Mouse (Mus musculus) left cerebral cortex, postnatal 4 days (tissue): ENCODE results near the gene Gm3239. TPM values are rescaled to one million over a fixed set of nuclear protein-coding genes. Genes with fewer than 3 reads are reported as not detected.
A peak's percentile ranks its signal among the peaks of the same experiment; 100 is the strongest.
"Not testable (repeated sequence)": the region's sequence is repeated elsewhere in the genome, so short reads cannot be mapped to it uniquely, and the experiment has no call there.

Experiments
- DNase-seq: peaks from one replicate; pipeline ENCODE4 v3.0.0-alpha.2; 2022
- intact Hi-C: fragments of 180-260 bp; cut with DNase I; formaldehyde crosslinking; loops from one replicate; pipeline ENCODE4 v1.15.1; 2025
- total RNA-seq, 2 experiments: library from RNA; stranded (reverse); gene quantifications; 2 replicates each; pipeline ENCODE4 v1.2.3; 2021

The Gm3239 gene
- total RNA-seq: 1 to 10 TPM in 1 of 2 experiments, under 1 TPM in 1; 0.66 to 1.0 TPM

DNA sequence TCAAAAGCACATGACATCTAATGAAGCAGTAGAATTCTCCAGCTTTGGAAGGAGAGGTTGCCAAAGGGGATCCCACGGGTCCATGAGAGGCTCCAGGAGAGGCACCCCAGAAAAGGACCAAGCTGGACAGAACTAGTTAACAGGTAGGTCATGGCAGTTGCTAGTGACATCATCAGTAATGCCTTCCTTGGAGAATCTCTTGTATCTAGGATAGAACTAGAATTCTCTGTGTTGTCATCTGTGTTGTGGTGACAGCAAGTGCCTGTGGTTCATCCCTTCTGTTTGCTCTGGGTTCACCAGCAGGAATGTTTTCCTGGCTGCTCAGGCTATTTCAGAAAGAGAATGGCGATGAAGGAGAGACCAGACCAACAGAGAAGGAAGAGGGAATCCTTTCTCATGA is at the start of gene Gm3239:
Gene Gm3239 (plus strand): TSS at position 301 of the 400 bp plus-strand sequence.
- intact Hi-C loops, DNase-seq: not testable (repeated sequence)

DNA sequence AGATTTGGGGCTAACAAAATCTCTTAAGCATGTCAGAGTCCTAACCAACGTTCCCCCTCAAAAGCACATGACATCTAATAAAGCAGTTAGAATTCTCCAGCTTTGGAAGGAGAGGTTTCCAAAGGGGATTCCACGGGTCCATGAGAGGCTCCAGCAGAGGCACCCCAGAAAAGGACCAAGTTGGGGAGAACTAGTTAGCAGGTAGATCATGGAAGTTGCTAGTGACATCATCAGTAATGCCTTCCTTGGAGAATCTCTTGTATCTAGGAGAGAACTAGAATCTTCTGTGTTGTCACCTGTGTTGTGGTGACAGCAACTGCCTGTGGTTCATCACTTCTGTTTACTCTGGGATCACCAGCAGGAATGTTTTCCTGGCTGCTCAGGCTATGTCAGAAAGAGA is 31.9 kb upstream of the Gm3239 start, which contains the start of gene Gm8159:
Gene Gm8159 (plus strand): TSS at position 301 of the 400 bp plus-strand sequence.
- DNase-seq, intact Hi-C loops: not testable (repeated sequence)

DNA sequence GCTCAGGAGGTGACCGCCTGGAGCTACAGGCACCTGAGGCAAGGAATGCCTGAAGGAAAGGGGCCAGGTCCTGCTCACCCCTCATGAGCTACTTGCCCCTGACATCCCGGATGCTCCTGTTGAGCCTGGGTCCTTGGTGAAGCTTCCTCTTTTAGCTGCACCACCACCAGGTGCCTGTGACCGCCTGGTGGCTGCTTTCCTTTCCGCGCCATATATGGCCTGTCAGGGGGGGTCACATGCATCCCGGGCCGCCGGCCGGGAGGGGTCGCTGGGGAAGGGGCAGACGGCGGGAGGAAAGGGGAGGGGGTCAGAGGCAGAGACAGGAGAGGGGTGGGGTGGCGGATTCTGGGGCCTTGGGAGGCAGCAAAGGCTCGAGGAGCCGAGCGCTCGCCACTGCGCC is 14.7 kb upstream of the Gm3239 start:
- peak; percentile 3 for DNase-seq
- intact Hi-C loops: not testable (repeated sequence)

DNA sequence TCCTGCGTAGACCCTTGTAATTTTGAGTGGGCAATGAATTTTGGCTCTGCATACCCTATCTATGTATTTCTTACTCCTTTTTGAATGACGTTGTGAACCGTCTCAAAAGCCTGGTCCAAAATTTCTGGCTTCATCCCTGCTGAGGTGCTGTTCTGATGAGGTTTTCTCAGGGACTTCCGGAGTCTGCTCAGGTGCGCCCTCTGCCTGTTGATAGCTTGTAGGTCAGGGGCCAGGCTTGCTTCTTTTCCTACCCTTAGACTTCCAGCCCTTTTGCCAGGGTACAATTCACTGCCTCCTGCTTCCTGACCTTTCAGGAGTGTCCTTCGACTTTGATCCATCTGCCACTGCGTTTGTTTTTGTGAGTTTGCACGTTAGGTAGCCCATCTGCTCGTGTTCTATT is 13.7 kb upstream of the Gm3239 start:
- peak; percentile 47 for DNase-seq
- intact Hi-C loops: not testable (repeated sequence)

DNA sequence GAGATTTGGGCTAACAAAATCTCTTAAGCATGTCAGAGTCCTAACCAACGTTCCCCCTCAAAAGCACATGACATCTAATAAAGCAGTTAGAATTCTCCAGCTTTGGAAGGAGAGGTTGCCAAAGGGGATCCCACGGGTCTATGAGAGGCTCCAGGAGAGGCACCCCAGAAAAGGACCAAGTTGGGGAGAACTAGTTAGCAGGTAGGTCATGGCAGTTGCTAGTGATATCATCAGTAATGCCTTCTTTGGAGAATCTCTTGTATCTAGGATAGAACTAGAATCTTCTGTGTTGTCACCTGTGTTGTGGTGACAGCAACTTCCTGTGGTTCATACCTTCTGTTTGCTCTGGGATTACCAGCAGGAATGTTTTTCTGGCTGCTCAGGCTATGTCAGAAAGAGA is 44.9 kb downstream of the Gm3239 start, which contains the start of gene Gm7876:
Gene Gm7876 (plus strand): TSS at position 301 of the 400 bp plus-strand sequence.
- intact Hi-C loops, DNase-seq: not testable (repeated sequence)

Other genes starting within 250 kb of the Gm3239 start
- 1 to 10 TPM; 5.4 to 7.8 TPM for gene Gm3164, start 248.7 kb upstream of the Gm3239 start, total RNA-seq
- 1 to 10 TPM; 3.2 to 3.7 TPM for gene Gm3173, start 233.2 kb upstream of the Gm3239 start, total RNA-seq
- gene Gm3182, start 182.4 kb upstream of the Gm3239 start, total RNA-seq: not detected
- not detected for gene Gm3047, start 108.8 kb upstream of the Gm3239 start, total RNA-seq
- gene Gm8159, start 31.8 kb upstream of the Gm3239 start, total RNA-seq: 1 to 10 TPM; 1.0 to 1.2 TPM
- gene Gm7876, start 45.0 kb downstream of the Gm3239 start, total RNA-seq: under 1 TPM; 0.52 TPM
- gene Gm3252, start 62.6 kb downstream of the Gm3239 start, total RNA-seq: 1 to 10 TPM; 2.5 to 2.6 TPM
- not detected for gene Gm9602, start 112.1 kb downstream of the Gm3239 start, total RNA-seq
- gene Gm3269, start 173.9 kb downstream of the Gm3239 start, total RNA-seq: under 1 TPM in 1 of 2 experiments, not detected in 1; 0.44 TPM
- 10 to 100 TPM; 35.8 to 36.1 TPM for gene Gm3264, start 191.4 kb downstream of the Gm3239 start, total RNA-seq
- gene Gm3278, start 228.2 kb downstream of the Gm3239 start, total RNA-seq: not detected